Mouse (Mus musculus): Measurements from ENCODE around the gene Pced1b.

- no peak for TF ChIP-seq CTCF (IDR thresholded peaks at IDR 0.05; ENCODE audit: low read depth)
- TF ChIP-seq EP300 (IDR thresholded peaks at IDR 0.05; ENCODE audit: low read depth), result no peak
Measured at GRCm38 (mm10) chr15:97314720-97315421, 68.0 kb downstream of the Pced1b start.
